Mouse (Mus musculus): ENCODE data around the gene Gfm1. TPM values are rescaled to one million over a fixed set of nuclear protein-coding genes. Genes with fewer than 3 reads are reported as not detected.

Gene Gfm1
- polyA plus RNA-seq, 1 experiment from 2014 or later: 42.3 TPM

GRCm38 (mm10) chr3:67508216-67508892, 78.5 kb downstream of the Gfm1 start:
- 81% methylated on average over 10 of the region's 10 CpGs for WGBS
- H3K27ac ChIP-seq (ENCODE audit: low read length): no peak overlapping the region
- no peaks in the 10 kb centered on the region for H3K27me3 ChIP-seq (ENCODE audit: control insufficient read depth, insufficient read depth, low read depth, low read length)
- no peak overlapping the region for H3K4me2 ChIP-seq (ENCODE audit: low read depth, low read length)
- no peaks in the 10 kb centered on the region for H3K36me3 ChIP-seq (ENCODE audit: control insufficient read depth, insufficient read depth, low read length)
- H3K4me1 ChIP-seq (replicated peaks; ENCODE audit: control insufficient read depth, insufficient read depth, low read length): no peaks in the 10 kb centered on the region
- ATAC-seq (ENCODE audit: low read depth): no peak
- H3K9ac ChIP-seq (ENCODE audit: low read length): no peak overlapping the region
- no peaks in the 10 kb centered on the region for H3K9me3 ChIP-seq (ENCODE audit: control insufficient read depth, low read length)
- H3K4me3 ChIP-seq (ENCODE audit: low read length): no peak overlapping the region

DNA sequence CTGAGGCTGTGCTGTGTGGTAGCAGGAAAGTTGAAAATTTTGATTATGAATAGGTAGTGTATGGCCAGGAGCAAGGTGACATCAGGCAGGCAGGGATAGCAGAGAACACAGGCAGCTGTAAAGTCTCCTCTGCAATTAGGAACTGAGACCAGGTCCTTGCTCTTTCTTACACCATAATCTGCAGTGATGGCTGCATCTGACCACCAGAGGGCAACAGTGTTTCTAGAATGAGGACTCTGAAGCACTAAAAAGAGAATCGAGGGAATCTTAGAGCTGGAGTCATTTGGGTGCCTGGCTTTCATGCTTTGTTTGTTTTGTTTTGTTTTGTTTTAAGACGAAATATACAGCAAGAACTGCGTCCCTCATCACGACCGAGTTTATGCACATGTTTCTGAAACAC, 82.9 kb downstream of the Gfm1 start:
- H3K9me3 ChIP-seq (ENCODE audit: control insufficient read depth, low read length): no peaks in the 10 kb centered on the region
- no peak overlapping the region for H3K9ac ChIP-seq (ENCODE audit: low read length)
- no peak; the same call in 1 of the 2 replicates for ATAC-seq (ENCODE audit: low read depth)
- H3K27me3 ChIP-seq (ENCODE audit: control insufficient read depth, insufficient read depth, low read depth, low read length): peaks cover 15% of the 10 kb centered on the region
- 0% methylated on average over 5 of the region's 5 CpGs for WGBS
- no peak overlapping the region for H3K4me2 ChIP-seq (ENCODE audit: low read depth, low read length)
- no peaks in the 10 kb centered on the region; the same call in 1 of the 2 replicates for H3K4me1 ChIP-seq (replicated peaks; ENCODE audit: control insufficient read depth, insufficient read depth, low read length)
- H3K4me3 ChIP-seq (ENCODE audit: low read length): no peak overlapping the region
- no peaks in the 10 kb centered on the region for H3K36me3 ChIP-seq (ENCODE audit: control insufficient read depth, insufficient read depth, low read length)
- no peak overlapping the region for H3K27ac ChIP-seq (ENCODE audit: low read length)

DNA sequence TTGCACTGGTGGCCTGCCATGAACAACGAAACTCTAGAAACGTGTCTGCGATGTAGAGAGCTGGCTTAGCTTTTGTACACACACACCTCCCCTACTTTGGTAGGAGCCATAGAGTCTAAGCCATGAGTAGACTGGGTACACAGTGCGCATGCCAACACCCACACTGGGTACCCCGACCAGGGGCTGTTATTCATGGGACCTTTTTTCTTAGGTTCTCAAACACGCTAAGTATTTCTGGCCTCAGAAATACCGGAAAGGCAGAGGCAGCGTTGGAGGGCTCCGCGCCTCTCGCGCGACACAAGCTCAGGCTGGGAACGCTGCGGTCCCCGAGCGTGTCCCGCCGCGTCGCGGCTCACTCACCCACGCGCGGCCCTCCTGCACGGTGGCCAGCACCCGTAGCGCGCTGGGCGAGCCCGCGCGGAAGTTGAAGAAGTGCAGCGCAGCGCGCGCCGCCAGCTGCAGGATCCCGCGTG, 84.9 kb downstream of the Gfm1 start:
- Histone ChIP-seq H3K27me3 (ENCODE audit: control insufficient read depth, insufficient read depth, low read depth, low read length) (peaks cover 15% of the 10 kb centered on the region), H3K9ac (ENCODE audit: low read length) (peak overlapping the region; percentile 74), H3K9me3 (ENCODE audit: control insufficient read depth, low read length) (no peaks in the 10 kb centered on the region), H3K4me2 (ENCODE audit: low read depth, low read length) (peak overlapping the region; percentile 99), H3K27ac (ENCODE audit: low read length) (no peak overlapping the region), H3K4me1 (replicated peaks; ENCODE audit: control insufficient read depth, insufficient read depth, low read length) (no peaks in the 10 kb centered on the region; the same call in 1 of the 2 replicates), H3K4me3 (ENCODE audit: low read length) (peak overlapping the region; percentile 57), H3K36me3 (ENCODE audit: control insufficient read depth, insufficient read depth, low read length) (no peaks in the 10 kb centered on the region)
- ATAC-seq (ENCODE audit: low read depth): peak; percentile 58
- WGBS: 4% methylated on average over 28 of the region's 40 CpGs

GRCm38 (mm10) chr3:67515274-67515801, 85.4 kb downstream of the Gfm1 start, which contains the start of gene Rarres1:
Gene Rarres1 (minus strand): TSS chr3:67515523.
- H3K4me1 ChIP-seq (replicated peaks; ENCODE audit: control insufficient read depth, insufficient read depth, low read length): no peaks in the 10 kb centered on the region; the same call in 1 of the 2 replicates
- H3K36me3 ChIP-seq (ENCODE audit: control insufficient read depth, insufficient read depth, low read length): no peaks in the 10 kb centered on the region
- H3K4me2 ChIP-seq (ENCODE audit: low read depth, low read length): peak within 1 kb of the TSS; percentile 99
- peak within 1 kb of the TSS; percentile 57 for H3K4me3 ChIP-seq (ENCODE audit: low read length)
- no peaks in the 10 kb centered on the region for H3K9me3 ChIP-seq (ENCODE audit: control insufficient read depth, low read length)
- peaks cover 15% of the 10 kb centered on the region for H3K27me3 ChIP-seq (ENCODE audit: control insufficient read depth, insufficient read depth, low read depth, low read length)
- 2% methylated on average over 36 of the region's 38 CpGs for WGBS
- no peak within 1 kb of the TSS for H3K27ac ChIP-seq (ENCODE audit: low read length)
- peak; percentile 70 for ATAC-seq (ENCODE audit: low read depth)
- H3K9ac ChIP-seq (ENCODE audit: low read length): peak within 1 kb of the TSS; percentile 74

DNA sequence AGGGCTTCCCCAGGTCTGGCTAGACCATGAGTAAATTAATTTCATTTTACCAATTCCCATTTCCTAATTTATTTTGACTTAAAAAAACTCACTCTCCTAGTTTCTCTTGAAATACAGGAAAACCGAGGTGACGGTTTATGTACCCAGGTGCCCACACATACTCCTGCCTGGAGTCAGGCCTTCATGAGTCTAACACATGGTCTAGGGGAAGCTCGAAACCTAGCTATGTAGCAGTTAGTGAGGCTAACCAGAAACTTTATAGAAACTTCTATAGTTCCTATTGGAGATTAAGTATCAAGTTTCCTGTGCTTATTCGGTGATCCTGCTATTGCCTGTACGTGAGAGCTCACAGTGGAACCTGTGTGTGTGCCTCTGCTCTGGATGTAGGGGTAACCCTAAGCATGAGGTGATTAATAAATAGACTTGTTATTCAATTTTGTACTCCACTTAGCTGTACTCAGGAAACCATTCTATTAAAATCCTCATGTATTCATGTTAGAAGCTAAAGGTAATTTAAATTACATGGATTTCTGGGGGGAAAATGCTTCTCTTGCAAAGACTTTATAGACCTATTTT, 90.8 kb downstream of the Gfm1 start:
- Histone ChIP-seq H3K9ac (ENCODE audit: low read length) (no peak overlapping the region), H3K27me3 (ENCODE audit: control insufficient read depth, insufficient read depth, low read depth, low read length) (peaks cover 9% of the 10 kb centered on the region), H3K4me2 (ENCODE audit: low read depth, low read length) (no peak overlapping the region), H3K4me1 (replicated peaks; ENCODE audit: control insufficient read depth, insufficient read depth, low read length) (no peaks in the 10 kb centered on the region; the same call in 1 of the 2 replicates), H3K36me3 (ENCODE audit: control insufficient read depth, insufficient read depth, low read length) (no peaks in the 10 kb centered on the region), H3K27ac (ENCODE audit: low read length) (no peak overlapping the region), H3K4me3 (ENCODE audit: low read length) (no peak overlapping the region), H3K9me3 (ENCODE audit: control insufficient read depth, low read length) (no peaks in the 10 kb centered on the region)
- 85% methylated on average over 5 of the region's 5 CpGs for WGBS
- ATAC-seq (ENCODE audit: low read depth): no peak

DNA sequence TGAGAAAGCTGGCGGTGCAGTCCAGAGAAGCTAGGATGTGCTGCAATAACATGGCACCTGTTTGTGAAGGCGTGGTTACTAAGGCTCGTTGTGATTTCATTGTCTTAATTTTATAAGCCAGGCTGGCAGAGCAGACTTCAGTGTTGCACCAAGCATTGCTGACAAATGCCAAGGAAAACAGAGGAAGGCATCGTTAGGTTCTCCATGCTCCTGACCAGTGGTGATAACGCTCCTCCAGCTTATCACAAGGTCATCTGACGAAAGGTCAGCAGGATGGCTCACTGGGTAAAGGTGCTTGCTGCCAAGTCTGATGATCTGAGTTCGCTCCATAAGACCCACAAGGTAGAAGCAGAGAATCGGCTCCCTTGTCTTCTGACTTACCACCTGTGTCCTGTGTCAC, 92.8 kb downstream of the Gfm1 start:
- no peak overlapping the region for H3K27ac ChIP-seq (ENCODE audit: low read length)
- no peak for ATAC-seq (ENCODE audit: low read depth)
- no peaks in the 10 kb centered on the region for H3K36me3 ChIP-seq (ENCODE audit: control insufficient read depth, insufficient read depth, low read length)

GRCm38 (mm10) chr3:67524768-67525167, 94.9 kb downstream of the Gfm1 start:
- no peak for ATAC-seq (ENCODE audit: low read depth)
- Histone ChIP-seq H3K4me2 (ENCODE audit: low read depth, low read length) (no peak overlapping the region), H3K4me1 (replicated peaks; ENCODE audit: control insufficient read depth, insufficient read depth, low read length) (no peaks in the 10 kb centered on the region), H3K27me3 (ENCODE audit: control insufficient read depth, insufficient read depth, low read depth, low read length) (no peaks in the 10 kb centered on the region), H3K9me3 (ENCODE audit: control insufficient read depth, low read length) (no peaks in the 10 kb centered on the region), H3K4me3 (ENCODE audit: low read length) (no peak overlapping the region), H3K36me3 (ENCODE audit: control insufficient read depth, insufficient read depth, low read length) (no peaks in the 10 kb centered on the region), H3K27ac (ENCODE audit: low read length) (no peak overlapping the region), H3K9ac (ENCODE audit: low read length) (no peak overlapping the region)
- WGBS: 70% methylated on average over 6 of the region's 6 CpGs

More for the DNA sequence above, 92.8 kb downstream of the Gfm1 start:
- 74% methylated on average over 8 of the region's 8 CpGs for WGBS
- Histone ChIP-seq H3K9ac (ENCODE audit: low read length) (no peak overlapping the region), H3K4me1 (replicated peaks; ENCODE audit: control insufficient read depth, insufficient read depth, low read length) (no peaks in the 10 kb centered on the region), H3K4me3 (ENCODE audit: low read length) (no peak overlapping the region), H3K4me2 (ENCODE audit: low read depth, low read length) (no peak overlapping the region), H3K27me3 (ENCODE audit: control insufficient read depth, insufficient read depth, low read depth, low read length) (no peaks in the 10 kb centered on the region), H3K9me3 (ENCODE audit: control insufficient read depth, low read length) (no peaks in the 10 kb centered on the region)

Other genes with a start within 250 kb of the Gfm1 start
- gene Mlf1, start 56.0 kb upstream of the Gfm1 start, polyA plus RNA-seq (2015; fragmentation: Nextera tagmentation; extraction: Ambion mirVana): 44.7 and 51.8 TPM in 2 replicates
- gene Gm17402, start 54.9 kb upstream of the Gfm1 start, polyA plus RNA-seq (2015; fragmentation: Nextera tagmentation; extraction: Ambion mirVana): not detected in 2 replicates
- gene Lxn, start 33.8 kb downstream of the Gfm1 start, polyA plus RNA-seq (2015; fragmentation: Nextera tagmentation; extraction: Ambion mirVana): 185 and 190 TPM in 2 replicates
- 5.1 and 5.2 TPM in 2 replicates for gene Rarres1, start 85.4 kb downstream of the Gfm1 start, polyA plus RNA-seq (2015; fragmentation: Nextera tagmentation; extraction: Ambion mirVana)
- gene Mfsd1, start 152.6 kb downstream of the Gfm1 start, polyA plus RNA-seq (2015; fragmentation: Nextera tagmentation; extraction: Ambion mirVana): 54.5 and 55.5 TPM in 2 replicates

All from lung, embryonic 16.5 days (tissue).